Mouse (Mus musculus) NIH3T3 (cell line): ENCODE data around the gene Sapcd1.
"Not testable (repeated sequence)": the region's sequence is repeated elsewhere in the genome, so short reads cannot be mapped to it uniquely, and the experiment has no call there.

Source experiments
- DNase-seq: peaks from one replicate; pipeline ENCODE4 v3.0.0-alpha.2; 2012; ENCODE audit warnings: low read depth

Gene Sapcd1

GRCm38 (mm10) chr17:35007387-35007991 lies 20.3 kb downstream of the Sapcd1 start:
- DNase-seq, result no peak

GRCm38 (mm10) chr17:35005902-35006301 lies 21.9 kb downstream of the Sapcd1 start:
- not testable (repeated sequence) for DNase-seq

GRCm38 (mm10) chr17:35005158-35005557 lies 22.7 kb downstream of the Sapcd1 start:
- no peak for DNase-seq

DNA sequence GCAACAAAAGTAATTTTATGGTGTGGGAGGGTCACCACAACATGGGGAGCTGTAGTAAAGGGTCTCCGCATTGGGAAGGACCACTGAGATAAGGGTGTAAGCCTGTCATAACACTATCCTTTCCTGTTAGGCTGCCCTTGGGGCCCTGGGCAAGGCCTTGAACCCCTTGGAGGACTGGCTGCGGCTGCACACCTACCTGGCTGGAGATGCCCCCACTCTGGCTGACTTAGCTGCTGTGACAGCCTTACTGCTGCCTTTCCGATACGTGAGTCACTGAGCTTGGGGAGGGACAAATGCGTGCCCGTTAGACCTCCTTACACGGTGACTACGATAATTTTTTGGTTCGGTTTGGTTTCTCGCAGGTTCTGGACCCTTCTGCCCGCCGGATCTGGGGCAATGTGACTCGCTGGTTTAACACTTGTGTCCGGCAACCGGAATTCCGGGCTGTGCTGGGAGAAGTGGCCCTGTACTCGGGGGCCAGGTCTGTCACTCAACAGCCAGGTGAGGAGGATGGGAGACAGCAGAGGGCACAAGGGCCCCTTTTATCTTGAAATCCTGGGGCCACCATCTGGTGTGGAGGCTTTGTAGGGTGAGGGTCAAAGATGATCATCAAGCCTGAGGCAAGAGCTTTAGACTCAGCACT lies 23.6 kb downstream of the Sapcd1 start:
- DNase-seq, result no peak

DNA sequence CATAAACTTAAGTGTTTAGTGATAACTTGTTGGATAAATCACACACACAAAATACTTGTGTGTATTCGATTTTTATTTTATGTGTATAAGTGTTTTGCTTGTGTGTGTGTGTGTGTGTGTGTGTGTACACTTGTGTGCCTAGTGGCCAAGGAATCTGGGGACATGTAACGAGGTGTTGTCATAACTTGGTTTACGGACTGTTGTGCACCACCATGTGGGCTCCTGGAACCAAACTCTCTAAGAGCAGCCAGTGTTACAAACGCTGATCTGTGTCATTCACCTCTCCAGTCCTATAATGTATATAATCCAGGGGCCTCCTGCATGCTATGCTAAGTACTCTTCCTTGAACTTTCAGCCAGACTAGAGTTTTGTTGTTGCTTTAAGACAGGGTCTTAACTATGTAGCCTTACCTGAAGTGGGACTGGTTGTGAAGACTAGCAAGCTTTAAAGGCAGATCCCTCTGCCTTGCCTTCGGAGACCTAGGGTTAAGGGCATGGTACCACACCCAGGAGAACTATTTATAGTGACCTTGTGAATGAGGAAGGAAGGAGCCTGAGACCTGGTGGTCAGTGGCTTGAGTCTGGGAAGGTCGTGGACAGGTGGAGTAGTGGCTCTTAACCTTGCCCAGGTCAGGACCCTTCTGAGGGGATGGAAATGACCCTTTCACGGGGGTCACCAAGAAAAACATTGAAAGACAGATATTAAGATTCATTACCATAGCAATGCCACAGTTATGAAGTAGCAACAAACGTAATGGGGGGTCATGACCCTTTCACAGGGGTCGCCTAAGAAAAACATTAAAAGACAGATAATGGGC lies 24.6 kb downstream of the Sapcd1 start:
- DNase-seq, result no peak

- peak; percentile 38 for DNase-seq
Measured at GRCm38 (mm10) chr17:35002153-35002865, 25.5 kb downstream of the Sapcd1 start.

DNA sequence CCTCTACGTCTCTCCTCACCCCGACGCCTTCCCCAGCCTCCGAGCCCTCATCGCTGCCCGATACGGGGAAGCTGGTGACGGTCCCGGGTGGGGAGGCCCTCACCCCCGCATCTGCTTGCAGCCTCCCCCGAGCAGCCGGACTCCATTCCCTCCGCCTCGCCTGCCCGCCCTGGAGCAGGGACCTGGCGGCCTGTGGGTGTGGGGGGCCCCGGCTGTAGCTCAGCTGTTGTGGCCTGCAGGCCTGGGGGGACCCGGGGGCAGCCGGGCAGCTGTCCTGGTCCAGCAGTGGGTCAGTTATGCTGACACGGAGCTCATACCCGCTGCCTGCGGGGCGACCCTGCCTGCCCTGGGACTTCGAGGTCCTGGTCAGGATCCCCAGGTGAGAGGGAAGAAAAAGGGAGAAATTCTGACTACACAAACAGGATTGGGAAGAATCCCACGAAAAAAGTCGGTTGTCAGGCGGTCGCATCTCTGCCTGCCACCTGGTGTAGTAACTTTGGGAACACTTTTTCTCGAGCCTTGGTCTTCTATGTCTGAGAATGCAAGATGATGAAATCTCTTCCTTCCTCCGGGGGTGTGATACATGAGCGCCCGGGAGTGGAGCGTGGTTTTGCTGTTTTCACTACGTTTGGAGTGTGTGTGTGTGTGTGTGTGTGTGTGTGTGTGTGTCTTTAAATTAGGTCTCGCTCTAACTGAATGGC lies 26.2 kb downstream of the Sapcd1 start:
- peak; percentile 75 for DNase-seq

DNA sequence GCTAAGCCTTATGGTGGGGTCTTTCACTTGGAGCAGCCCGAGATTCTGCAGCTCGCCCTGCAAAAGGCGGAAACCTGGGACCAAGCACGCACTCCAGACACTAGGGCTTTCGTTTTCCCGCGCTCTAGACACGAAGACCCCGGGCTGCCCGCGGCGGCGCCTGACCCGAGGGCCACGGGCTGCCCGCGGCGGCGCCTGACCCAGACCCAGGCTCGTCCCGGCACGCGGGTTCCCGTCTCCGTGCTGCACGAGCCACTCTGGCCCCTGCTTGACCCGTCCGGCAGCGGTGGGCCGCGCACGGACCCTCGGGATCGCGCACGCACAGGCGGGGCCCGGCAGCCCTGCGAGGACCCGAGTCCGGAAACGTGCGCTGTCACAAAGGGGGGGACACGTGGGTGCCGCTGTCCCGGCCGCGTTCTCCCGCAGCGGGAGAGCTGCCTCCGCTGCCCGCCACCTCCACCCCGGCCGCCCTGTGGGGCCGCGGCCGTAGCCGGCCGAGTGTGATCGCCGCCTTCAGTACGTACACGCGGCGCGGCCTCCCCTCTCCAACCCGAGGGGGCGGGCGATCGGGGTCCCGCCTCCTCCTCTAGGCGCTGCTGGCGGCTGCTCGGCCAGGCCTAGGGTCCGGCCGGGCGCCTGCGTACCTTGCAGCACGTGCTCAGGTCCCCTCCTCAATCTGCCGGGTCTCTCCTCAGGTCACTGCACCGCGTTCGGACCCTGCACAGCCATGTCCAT lies 26.9 kb downstream of the Sapcd1 start, which contains the start of gene Vars:
Gene Vars, plus strand, starts transcription at position 271 of the 735 bp plus-strand sequence.
- DNase-seq, result peak; percentile 94

DNA sequence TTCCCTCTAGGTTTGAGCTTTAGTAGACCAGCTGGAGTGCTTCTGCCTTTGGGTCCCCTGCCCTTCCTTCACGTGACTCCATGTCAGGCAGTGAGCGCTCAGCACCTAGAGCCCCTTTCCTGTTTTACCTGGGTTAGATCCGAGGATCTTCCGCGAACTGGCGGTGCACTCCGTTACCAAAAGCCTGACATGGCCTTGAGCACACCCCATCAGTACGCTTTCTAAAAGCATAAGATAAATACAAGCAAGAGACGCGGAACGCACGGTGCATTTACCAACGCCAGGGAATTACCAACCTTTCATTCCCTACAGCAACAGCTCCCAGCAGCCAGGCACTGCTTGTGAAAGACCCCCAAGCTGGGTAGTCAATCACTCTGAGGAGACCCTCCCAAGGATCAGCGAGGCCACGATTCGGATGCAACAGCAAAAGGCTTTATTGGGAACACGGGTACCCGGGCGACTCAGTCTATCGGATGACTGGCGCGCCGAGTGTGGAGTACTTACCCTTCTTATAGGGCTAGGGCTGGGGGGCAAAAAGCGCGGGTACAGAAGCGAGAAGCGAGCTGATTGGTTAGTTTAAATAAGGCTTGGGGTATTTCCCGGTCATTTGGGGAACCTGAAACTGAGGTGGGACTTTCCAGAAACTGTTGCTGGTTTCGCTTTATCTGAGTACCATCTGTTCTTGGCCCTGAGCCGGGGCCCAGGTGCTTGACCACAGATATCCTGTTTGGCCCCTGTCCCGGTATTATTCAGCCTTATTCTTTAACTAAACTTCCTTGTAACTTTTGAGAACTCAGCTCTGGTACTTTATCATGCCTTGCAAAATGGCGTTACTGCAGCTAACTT lies 27.7 kb downstream of the Sapcd1 start:
- DNase-seq, result not testable (repeated sequence)

DNA sequence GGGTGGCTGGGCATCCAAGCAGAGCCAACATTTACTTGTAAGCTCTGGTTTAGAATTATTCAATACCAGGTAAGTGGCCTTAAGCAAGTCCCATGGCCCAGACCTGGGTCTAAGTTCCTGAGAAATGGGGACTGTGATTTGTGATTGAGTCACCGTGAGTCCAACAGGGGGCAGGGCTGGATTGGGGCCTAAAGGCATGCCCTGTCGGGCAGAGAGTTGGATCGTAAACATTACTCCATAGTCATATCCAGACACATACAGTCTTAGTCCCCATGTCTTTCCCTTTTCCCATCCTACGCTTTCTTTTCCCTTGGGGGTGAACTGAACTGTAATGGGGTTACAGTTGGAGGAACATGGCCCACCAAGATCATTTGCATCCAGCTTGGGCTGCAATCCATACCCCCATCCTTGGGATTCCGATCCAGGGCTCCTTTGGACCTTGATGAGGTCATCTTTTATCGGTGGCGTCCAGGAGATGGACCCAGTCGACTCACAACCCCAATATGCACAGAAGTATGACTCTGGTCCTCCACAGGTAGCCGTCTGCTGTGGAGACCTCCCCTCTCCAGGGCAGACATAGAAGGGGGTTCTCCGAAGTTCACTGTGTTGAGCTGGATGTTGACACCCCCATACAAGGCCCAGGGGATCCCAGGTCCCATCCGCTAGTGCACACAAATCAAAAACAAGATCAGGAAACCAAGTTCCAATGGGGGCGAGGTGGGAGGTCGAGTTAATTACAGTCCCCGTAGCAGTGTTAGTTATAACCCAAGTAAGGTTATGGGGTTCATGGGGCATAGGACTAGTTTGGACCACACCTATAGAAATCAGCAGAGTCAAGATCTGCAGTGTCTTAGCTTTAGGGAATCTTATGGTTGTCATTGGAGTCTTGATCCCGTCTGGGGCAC lies 29.0 kb downstream of the Sapcd1 start:
- DNase-seq, result no peak

DNA sequence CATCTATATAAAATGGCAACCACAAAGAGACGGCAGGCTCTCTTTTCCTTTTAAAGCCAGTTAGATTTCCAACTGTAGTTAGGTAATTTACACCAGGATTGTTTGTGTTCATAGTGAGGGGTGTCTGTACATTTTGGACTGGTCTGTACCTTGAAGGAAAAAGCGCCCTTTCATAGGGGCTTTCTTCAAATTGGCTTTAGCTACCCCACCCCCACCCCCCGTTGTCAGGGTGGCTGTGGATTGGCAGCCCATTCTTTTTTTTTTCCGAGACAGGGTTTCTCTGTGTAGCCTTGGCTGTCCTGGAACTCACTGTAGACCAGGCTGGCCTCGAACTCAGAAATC lies 30.7 kb downstream of the Sapcd1 start:
- DNase-seq, result no peak

GRCm38 (mm10) chr17:34996411-34997141 lies 31.2 kb downstream of the Sapcd1 start:
- DNase-seq, result no peak

- not testable (repeated sequence) for DNase-seq
Measured at GRCm38 (mm10) chr17:34995927-34996326, 31.9 kb downstream of the Sapcd1 start.

GRCm38 (mm10) chr17:34995192-34995591 lies 32.6 kb downstream of the Sapcd1 start:
- DNase-seq, result not testable (repeated sequence)

DNA sequence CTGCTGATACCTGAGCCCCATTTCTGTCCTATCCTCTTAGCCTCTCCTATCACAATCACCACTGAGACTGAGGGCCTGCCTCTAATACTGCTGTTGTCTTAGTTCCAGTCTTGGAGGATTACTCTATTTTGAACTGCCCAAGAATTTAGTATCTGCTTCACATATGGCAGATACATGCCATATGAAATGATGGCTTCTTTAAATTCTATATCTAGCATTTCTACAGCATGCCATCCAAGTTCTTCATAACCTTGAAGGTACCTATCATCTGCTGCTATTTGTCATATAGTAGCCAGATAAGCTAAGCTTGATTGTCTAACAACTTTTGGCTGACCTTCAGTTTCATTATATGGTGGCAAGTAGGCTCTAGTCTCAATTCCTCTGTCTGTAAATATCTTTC lies 33.1 kb downstream of the Sapcd1 start:
- no peak for DNase-seq

GRCm38 (mm10) chr17:34984218-34984617 lies 43.6 kb downstream of the Sapcd1 start:
- peak; percentile 80 for DNase-seq

DNA sequence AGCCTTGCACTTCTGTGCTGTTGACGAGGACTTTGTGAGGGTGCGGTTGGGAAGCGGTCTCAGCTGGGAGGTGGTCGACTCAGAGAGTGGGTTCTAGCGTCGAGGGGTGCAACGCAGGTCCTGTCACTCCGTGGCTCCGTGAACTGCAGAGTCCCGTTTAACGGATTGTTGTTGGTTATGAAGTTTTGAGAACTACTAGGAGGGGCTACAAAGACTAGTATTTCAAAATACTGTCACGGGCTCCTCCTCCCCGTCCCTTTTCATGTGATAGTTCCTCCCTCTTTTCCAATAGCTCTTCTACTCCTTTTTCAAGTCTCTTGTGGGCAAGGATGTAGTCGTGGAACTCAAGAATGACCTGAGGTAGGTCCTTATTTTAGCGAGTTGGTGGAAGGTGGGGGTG lies 45.5 kb downstream of the Sapcd1 start:
- DNase-seq, result peak; percentile 27

DNA sequence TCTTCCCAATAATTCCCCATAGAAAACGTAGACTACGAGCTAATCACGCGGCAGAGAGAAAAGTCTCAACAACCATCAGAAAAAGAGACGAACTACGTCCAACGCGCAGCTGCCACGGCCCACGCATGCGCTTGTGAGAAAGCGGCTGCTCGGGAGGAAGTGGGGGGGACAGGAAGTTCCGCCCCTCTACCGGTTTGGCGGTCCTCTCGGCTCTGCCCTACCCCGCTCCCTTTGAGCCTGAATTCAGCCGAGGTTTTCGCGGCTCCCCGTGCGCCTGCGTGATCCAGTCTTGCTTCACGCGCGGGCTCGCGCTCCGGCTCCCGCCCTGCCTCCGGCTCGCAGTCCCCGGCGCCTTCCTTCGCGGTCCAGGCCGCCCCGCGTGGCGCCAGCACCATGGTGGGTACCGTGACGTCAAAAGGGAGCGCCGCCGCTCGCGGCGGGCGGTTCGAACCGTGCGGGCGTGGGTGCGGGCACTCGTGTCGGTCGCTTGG lies 46.1 kb downstream of the Sapcd1 start, which contains the start of gene Lsm2:
Gene Lsm2, plus strand, starts transcription at position 173 of the 491 bp plus-strand sequence.
- DNase-seq, result peak; percentile 96
